Mouse (Mus musculus): ENCODE data around the gene March5. TPM values are rescaled to one million over a fixed set of nuclear protein-coding genes. Genes with fewer than 3 reads are reported as not detected.
"Not testable (repeated sequence)": the region's sequence is repeated elsewhere in the genome, so short reads cannot be mapped to it uniquely, and the experiment has no call there.

March5 gene
- polyA plus RNA-seq, 1 experiment, result 66.2 TPM

- Histone ChIP-seq H3K4me1 (ENCODE audit: control insufficient read depth, insufficient read depth, low read length) (peaks cover 7% of the 10 kb centered on the region), H3K4me3 (ENCODE audit: insufficient read depth, low read length) (peak overlapping the region; percentile 94), H3K27ac (ENCODE audit: insufficient read depth, low read length) (peak overlapping the region; percentile 99)
- no peak for TF ChIP-seq CTCF (IDR thresholded peaks at IDR 0.05; ENCODE audit: extremely low read depth, insufficient read depth, low read length)
- peak; percentile 36; the same call in 1 of the 2 replicates for TF ChIP-seq POLR2A (IDR thresholded peaks at IDR 0.05; ENCODE audit: extremely low read depth, insufficient read depth, low read length)
These were observed 571 bp upstream of the March5 start for GRCm38 (mm10) chr19:37206641-37207302.

GRCm38 (mm10) chr19:37208176-37208755, 923 bp downstream of the March5 start, which contains the start of gene Cpeb3:
TSS of gene Cpeb3 (minus strand) at chr19:37208601.
- Histone ChIP-seq H3K4me1 (ENCODE audit: control insufficient read depth, insufficient read depth, low read length) (peaks cover 7% of the 10 kb centered on the region), H3K4me3 (ENCODE audit: insufficient read depth, low read length) (peak within 1 kb of the TSS; percentile 94), H3K27ac (ENCODE audit: insufficient read depth, low read length) (peak within 1 kb of the TSS; percentile 90)
- no peak for TF ChIP-seq POLR2A (IDR thresholded peaks at IDR 0.05; ENCODE audit: extremely low read depth, insufficient read depth, low read length)
- peak; percentile 36 for TF ChIP-seq CTCF (IDR thresholded peaks at IDR 0.05; ENCODE audit: extremely low read depth, insufficient read depth, low read length)

- no peak overlapping the region; the same call in 1 of the 2 replicates for H3K4me3 ChIP-seq (ENCODE audit: insufficient read depth, low read length)
- no peak overlapping the region for H3K27ac ChIP-seq (ENCODE audit: insufficient read depth, low read length)
- H3K4me1 ChIP-seq (ENCODE audit: control insufficient read depth, insufficient read depth, low read length), result peaks cover 8% of the 10 kb centered on the region
- no peak for TF ChIP-seq POLR2A (IDR thresholded peaks at IDR 0.05; ENCODE audit: extremely low read depth, insufficient read depth, low read length)
- TF ChIP-seq CTCF (IDR thresholded peaks at IDR 0.05; ENCODE audit: extremely low read depth, insufficient read depth, low read length), result no peak
These were observed 1.6 kb downstream of the March5 start for GRCm38 (mm10) chr19:37208986-37209385.

- H3K4me1 ChIP-seq (ENCODE audit: control insufficient read depth, insufficient read depth, low read length), result peaks cover 8% of the 10 kb centered on the region
- H3K27ac ChIP-seq (ENCODE audit: insufficient read depth, low read length), result no peak overlapping the region
- H3K4me3 ChIP-seq (ENCODE audit: insufficient read depth, low read length), result no peak overlapping the region; the same call in 1 of the 2 replicates
- TF ChIP-seq POLR2A (IDR thresholded peaks at IDR 0.05; ENCODE audit: extremely low read depth, insufficient read depth, low read length) (no peak), CTCF (IDR thresholded peaks at IDR 0.05; ENCODE audit: extremely low read depth, insufficient read depth, low read length) (0 out of 2 replicates have a peak, but pooled peaks have one; percentile 5)
These were observed 2.3 kb downstream of the March5 start for GRCm38 (mm10) chr19:37209467-37210128.

- no peak for TF ChIP-seq CTCF (IDR thresholded peaks at IDR 0.05; ENCODE audit: extremely low read depth, insufficient read depth, low read length)
- TF ChIP-seq POLR2A (IDR thresholded peaks at IDR 0.05; ENCODE audit: extremely low read depth, insufficient read depth, low read length), result no peak
- no peak overlapping the region for H3K4me3 ChIP-seq (ENCODE audit: insufficient read depth, low read length)
These were observed 3.1 kb downstream of the March5 start for GRCm38 (mm10) chr19:37210457-37210856.

GRCm38 (mm10) chr19:37211416-37211815, 4.1 kb downstream of the March5 start:
- Histone ChIP-seq H3K4me3 (ENCODE audit: insufficient read depth, low read length) (no peak overlapping the region), H3K4me1 (ENCODE audit: control insufficient read depth, insufficient read depth, low read length) (peaks cover 6% of the 10 kb centered on the region)
- TF ChIP-seq CTCF (IDR thresholded peaks at IDR 0.05; ENCODE audit: extremely low read depth, insufficient read depth, low read length) (no peak), POLR2A (IDR thresholded peaks at IDR 0.05; ENCODE audit: extremely low read depth, insufficient read depth, low read length) (no peak)

More at GRCm38 (mm10) chr19:37210457-37210856, 3.1 kb downstream of the March5 start:
- Histone ChIP-seq H3K27ac (ENCODE audit: insufficient read depth, low read length) (no peak overlapping the region), H3K4me1 (ENCODE audit: control insufficient read depth, insufficient read depth, low read length) (peaks cover 8% of the 10 kb centered on the region)

GRCm38 (mm10) chr19:37214711-37215110, 7.4 kb downstream of the March5 start:
- H3K4me3 ChIP-seq (ENCODE audit: insufficient read depth, low read length), result no peak overlapping the region
- H3K4me1 ChIP-seq (ENCODE audit: control insufficient read depth, insufficient read depth, low read length), result peaks cover 1% of the 10 kb centered on the region; the same call in 1 of the 2 replicates
- TF ChIP-seq CTCF (IDR thresholded peaks at IDR 0.05; ENCODE audit: extremely low read depth, insufficient read depth, low read length), result no peak
- TF ChIP-seq POLR2A (IDR thresholded peaks at IDR 0.05; ENCODE audit: extremely low read depth, insufficient read depth, low read length), result no peak
- no peak overlapping the region for H3K27ac ChIP-seq (ENCODE audit: insufficient read depth, low read length)

More at GRCm38 (mm10) chr19:37211416-37211815, 4.1 kb downstream of the March5 start:
- no peak overlapping the region for H3K27ac ChIP-seq (ENCODE audit: insufficient read depth, low read length)

GRCm38 (mm10) chr19:37225197-37225862, 18.0 kb downstream of the March5 start:
- Histone ChIP-seq H3K4me1 (ENCODE audit: control insufficient read depth, insufficient read depth, low read length) (no peaks in the 10 kb centered on the region), H3K27ac (ENCODE audit: insufficient read depth, low read length) (no peak overlapping the region), H3K4me3 (ENCODE audit: insufficient read depth, low read length) (no peak overlapping the region)
- no peak for TF ChIP-seq POLR2A (IDR thresholded peaks at IDR 0.05; ENCODE audit: extremely low read depth, insufficient read depth, low read length)
- TF ChIP-seq CTCF (IDR thresholded peaks at IDR 0.05; ENCODE audit: extremely low read depth, insufficient read depth, low read length), result no peak

GRCm38 (mm10) chr19:37232598-37232997, 25.3 kb downstream of the March5 start:
- H3K27ac ChIP-seq (ENCODE audit: insufficient read depth, low read length); H3K4me1 ChIP-seq (ENCODE audit: control insufficient read depth, insufficient read depth, low read length); H3K4me3 ChIP-seq (ENCODE audit: insufficient read depth, low read length): not testable (repeated sequence)
